Mouse (Mus musculus) thymus, adult 18-20 months (tissue): Measurements from ENCODE around the gene Lrwd1.
A peak's percentile ranks its signal among the peaks of the same experiment; 100 is the strongest.

ENCODE experiments used
- DNase-seq, 2 experiments: peaks; one replicate each; pipeline ENCODE4 v3.0.0; 2022; ENCODE audit warnings: mixed read lengths in 2 of 2

Lrwd1 gene

GRCm38 (mm10) chr5:136088821-136089575, 46.9 kb downstream of the Lrwd1 start:
- no peak for DNase-seq

DNA sequence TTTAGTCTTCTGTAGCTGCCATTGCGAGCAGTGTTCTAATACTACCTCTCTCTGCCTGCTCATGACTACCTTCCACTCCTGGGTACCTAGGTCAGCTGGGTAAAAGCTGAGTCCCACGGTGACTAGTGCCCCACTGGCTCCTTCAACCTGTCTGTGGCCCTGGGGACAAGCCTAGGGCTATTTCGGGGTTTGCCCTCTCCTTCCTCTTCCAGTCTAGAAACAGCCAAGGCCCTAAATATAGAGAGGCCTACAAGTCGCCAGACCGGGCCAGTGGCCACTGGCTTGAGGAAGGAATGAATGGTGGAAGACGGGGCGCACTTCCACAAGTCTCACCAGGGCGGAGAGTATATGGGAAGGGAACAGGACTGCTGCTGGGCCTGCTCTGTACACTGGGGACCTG, 49.6 kb downstream of the Lrwd1 start:
- DNase-seq: no peak

- DNase-seq: peak; percentile 26 to 46
Observed at GRCm38 (mm10) chr5:136084891-136085651, 50.8 kb downstream of the Lrwd1 start.

DNA sequence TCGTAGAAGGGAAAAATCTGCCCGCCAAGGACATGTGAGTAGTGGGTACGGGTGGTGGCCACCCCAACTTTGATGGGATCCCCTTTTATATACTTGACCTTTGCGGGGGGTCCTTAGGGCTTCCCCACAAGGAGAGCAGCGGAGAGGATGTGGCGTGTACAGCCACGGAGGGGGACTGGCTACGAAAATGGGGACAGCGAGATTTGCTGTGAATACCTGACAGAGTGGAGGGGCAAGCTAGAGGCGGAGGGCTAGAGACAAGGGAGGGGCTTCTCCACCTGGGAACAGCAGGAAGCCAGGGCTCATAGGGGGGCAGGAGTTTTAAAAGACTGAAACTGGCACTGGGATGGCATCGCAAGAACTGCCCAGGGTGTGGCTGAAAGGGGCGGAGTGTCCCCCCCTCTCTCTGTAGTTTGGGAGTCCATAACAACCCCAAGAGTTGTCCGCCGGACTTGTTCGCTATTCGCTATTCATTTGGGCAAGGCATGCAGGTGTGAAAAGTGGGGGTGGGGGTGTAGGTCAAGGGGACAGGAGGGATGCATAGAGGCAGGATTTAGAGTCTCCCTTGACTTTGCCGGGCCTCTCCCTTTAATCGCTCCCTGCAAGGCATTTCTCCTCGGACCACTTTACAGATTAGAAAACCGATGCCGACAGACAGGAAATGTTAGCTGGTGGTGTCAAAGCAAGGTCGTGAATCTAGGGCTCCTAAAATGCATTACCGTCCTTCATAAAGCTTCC, 51.6 kb downstream of the Lrwd1 start:
- DNase-seq: peak in 1 of 2 experiments; percentile 14

- DNase-seq: peak; percentile 92 to 95
Observed at GRCm38 (mm10) chr5:136083669-136084107, 52.2 kb downstream of the Lrwd1 start, which contains the start of gene Rasa4. Rasa4 (plus strand) TSS chr5:136083916.

- no peak for DNase-seq
Observed at GRCm38 (mm10) chr5:136082345-136082744, 53.5 kb downstream of the Lrwd1 start.

- DNase-seq: no peak
Observed at GRCm38 (mm10) chr5:136078136-136078535, 57.7 kb downstream of the Lrwd1 start.

GRCm38 (mm10) chr5:136077001-136077550, 58.8 kb downstream of the Lrwd1 start:
- no peak for DNase-seq

GRCm38 (mm10) chr5:136076284-136076683, 59.6 kb downstream of the Lrwd1 start:
- no peak for DNase-seq

GRCm38 (mm10) chr5:136075076-136075475, 60.8 kb downstream of the Lrwd1 start:
- DNase-seq: no peak

GRCm38 (mm10) chr5:136073526-136073925, 62.3 kb downstream of the Lrwd1 start:
- DNase-seq: no peak

- DNase-seq: no peak
Observed at GRCm38 (mm10) chr5:136073051-136073450, 62.8 kb downstream of the Lrwd1 start.
